25 mouse cellular contexts compared by ENCODE assay signal in the genomic region with DNA sequence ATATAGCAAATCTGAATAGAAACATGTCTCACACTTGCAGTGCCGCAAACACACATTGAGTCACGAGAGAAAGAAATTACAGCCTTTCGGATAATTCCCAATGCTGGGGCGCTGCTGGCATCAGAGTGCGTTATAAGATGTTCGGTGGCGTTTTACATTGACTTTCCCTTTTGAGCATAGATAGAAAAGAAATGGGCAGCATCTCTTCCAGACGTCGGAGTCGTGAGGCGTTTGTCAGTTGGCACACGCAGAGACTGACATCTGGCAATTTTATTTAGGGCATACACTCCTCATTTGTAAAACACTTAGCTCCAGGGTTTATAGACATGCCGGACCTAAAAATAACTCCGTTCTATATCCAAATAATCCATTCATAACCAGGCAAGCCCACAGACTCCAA.
DNase-seq lines count a peak whose midpoint lies in the region; ATAC-seq and TF ChIP-seq lines count a peak whose summit lies in the region.
"Had no signal": no experiment of that assay in that cellular context is flagged by ENCODE, and none has a peak within 500 bp of the region (broad histone marks: within the 10 kb centered on the region; RNA-seq: fewer than 3 reads in every experiment).

No protein-coding gene starts in this region.

- H3K9me3 ChIP-seq in embryonic facial prominence, embryonic 13.5 days, result no peaks in the 10 kb centered on the region
- no peaks in the 10 kb centered on the region for H3K9me3 ChIP-seq in embryonic facial prominence, embryonic 10.5 days
- no peaks in the 10 kb centered on the region for H3K9me3 ChIP-seq in limb, embryonic 15.5 days
- H3K9me3 ChIP-seq: embryonic facial prominence, embryonic 15.5 days; forebrain, embryonic 10.5 days; heart, embryonic 13.5 days; hindbrain, embryonic 12.5 days had no signal

- H3K27ac ChIP-seq in embryonic facial prominence, embryonic 13.5 days, result peak overlapping the region; percentile 34; the same call in 1 of the 2 replicates
- H3K27ac ChIP-seq in embryonic facial prominence, embryonic 10.5 days (replicated peaks), result no peak overlapping the region
- H3K27ac ChIP-seq in limb, embryonic 15.5 days, result no peak overlapping the region
- no peak overlapping the region for H3K27ac ChIP-seq in thymus, adult 2 months (ENCODE audit: control insufficient read depth, insufficient read depth, low read length)
- H3K27ac ChIP-seq: embryonic facial prominence, embryonic 15.5 days; forebrain, embryonic 10.5 days; gastrocnemius, adult 2 months; heart, embryonic 13.5 days; hindbrain, embryonic 12.5 days had no signal

- no peaks in the 10 kb centered on the region for H3K27me3 ChIP-seq in embryonic facial prominence, embryonic 13.5 days
- no peaks in the 10 kb centered on the region for H3K27me3 ChIP-seq in embryonic facial prominence, embryonic 10.5 days (replicated peaks; ENCODE audit: low read depth, poor library complexity, severe bottlenecking)
- H3K27me3 ChIP-seq in limb, embryonic 15.5 days, result no peaks in the 10 kb centered on the region
- no peaks in the 10 kb centered on the region for H3K27me3 ChIP-seq in thymus, adult 2 months (ENCODE audit: control insufficient read depth, insufficient read depth, low read length)
- H3K27me3 ChIP-seq: embryonic facial prominence, embryonic 15.5 days; heart, embryonic 13.5 days; hindbrain, embryonic 12.5 days had no signal

- TF ChIP-seq CTCF in thymus, adult 2 months (IDR thresholded peaks at IDR 0.05; ENCODE audit: borderline replicate concordance, control insufficient read depth, extremely low read depth, insufficient read depth, low read length, poor library complexity), result no peak

- no peak for DNase-seq in embryonic facial prominence, embryonic 10.5 days (ENCODE audit: low spot score)
- DNase-seq in frontal cortex, postnatal 10 days (ENCODE audit: low spot score in 2 of 2), result no peak
- peak; percentile 37 for DNase-seq in brain, adult 2 months (ENCODE audit: low read depth, low spot score)
- no peak for DNase-seq in thymus, adult 2 months
- DNase-seq: adrenal gland, postnatal 14 days; B cell, adult 2 months; cerebellum, adult 2 months; cerebellum, postnatal 14 days; gastrocnemius, adult 2 months; gastrocnemius, postnatal 25 days; heart, postnatal 4 days; kidney, adult 8-10 months had no signal

- no peak overlapping the region for H3K4me2 ChIP-seq in embryonic facial prominence, embryonic 13.5 days
- 0 out of 2 replicates have a peak overlapping the region, but pooled peaks have one; percentile 0 for H3K4me2 ChIP-seq in limb, embryonic 15.5 days
- H3K4me2 ChIP-seq: embryonic facial prominence, embryonic 15.5 days; heart, embryonic 13.5 days; hindbrain, embryonic 12.5 days had no signal

- H3K9ac ChIP-seq in embryonic facial prominence, embryonic 13.5 days, result no peak overlapping the region
- H3K9ac ChIP-seq in limb, embryonic 15.5 days, result no peak overlapping the region
- H3K9ac ChIP-seq: embryonic facial prominence, embryonic 15.5 days; heart, embryonic 13.5 days; hindbrain, embryonic 12.5 days had no signal

- no peak overlapping the region for H3K4me3 ChIP-seq in embryonic facial prominence, embryonic 13.5 days
- H3K4me3 ChIP-seq in embryonic facial prominence, embryonic 10.5 days, result no peak overlapping the region
- H3K4me3 ChIP-seq in limb, embryonic 15.5 days, result no peak overlapping the region
- no peak overlapping the region for H3K4me3 ChIP-seq in thymus, adult 2 months (ENCODE audit: control insufficient read depth, insufficient read depth, low read length)
- H3K4me3 ChIP-seq: embryonic facial prominence, embryonic 15.5 days; erythroblast, embryonic 14.5 days; forebrain, embryonic 10.5 days; gastrocnemius, adult 2 months; heart, embryonic 13.5 days; hindbrain, embryonic 12.5 days had no signal

- H3K4me1 ChIP-seq in embryonic facial prominence, embryonic 13.5 days, result peaks cover 16% of the 10 kb centered on the region
- peaks cover 2% of the 10 kb centered on the region; the same call in 1 of the 2 replicates for H3K4me1 ChIP-seq in embryonic facial prominence, embryonic 10.5 days
- peaks cover 23% of the 10 kb centered on the region for H3K4me1 ChIP-seq in limb, embryonic 15.5 days
- no peaks in the 10 kb centered on the region for H3K4me1 ChIP-seq in thymus, adult 2 months (replicated peaks; ENCODE audit: control insufficient read depth, insufficient read depth, low read length)
- H3K4me1 ChIP-seq: forebrain, embryonic 10.5 days had no signal

- TF ChIP-seq POLR2A in thymus, adult 2 months (IDR thresholded peaks at IDR 0.05; ENCODE audit: control insufficient read depth, extremely low read depth, insufficient read depth, low read length, poor library complexity), result no peak

- 74% methylated on average over 14 of the region's 14 CpGs for WGBS in embryonic facial prominence, embryonic 13.5 days
- WGBS in embryonic facial prominence, embryonic 10.5 days, result 93% methylated on average over 14 of the region's 14 CpGs
- 41% methylated on average over 14 of the region's 14 CpGs for WGBS in limb, embryonic 15.5 days
- WGBS in thymus, adult 2 months, result 97% methylated on average over 14 of the region's 14 CpGs

- no peak for ATAC-seq in embryonic facial prominence, embryonic 13.5 days (ENCODE audit: insufficient number of reproducible peaks, insufficient read depth, low FRiP score, low TSS enrichment, low read depth)
- peak; percentile 72 for ATAC-seq in frontal cortex, adult (ENCODE audit: low TSS enrichment)
- ATAC-seq in limb, embryonic 15.5 days (ENCODE audit: insufficient number of reproducible peaks, low FRiP score, low TSS enrichment, low read depth), result no peak
- ATAC-seq: CD4-positive, CD25-positive, alpha-beta regulatory T cell, adult 4 months; hindbrain, embryonic 16.5 days; inflammation-experienced regulatory T-cells, adult 6 months; intestine, postnatal 0 days had no signal

- no peaks in the 10 kb centered on the region for H3K36me3 ChIP-seq in embryonic facial prominence, embryonic 13.5 days
- no peaks in the 10 kb centered on the region; the same call in 1 of the 2 replicates for H3K36me3 ChIP-seq in embryonic facial prominence, embryonic 10.5 days (replicated peaks)
- H3K36me3 ChIP-seq in limb, embryonic 15.5 days, result no peaks in the 10 kb centered on the region
- H3K36me3 ChIP-seq in thymus, adult 2 months (ENCODE audit: control insufficient read depth, insufficient read depth, low read length), result no peaks in the 10 kb centered on the region
- H3K36me3 ChIP-seq: embryonic facial prominence, embryonic 15.5 days; forebrain, embryonic 10.5 days; G1E; hindbrain, embryonic 12.5 days had no signal
